Mouse (Mus musculus) urinary bladder, adult 18-20 months (tissue): ENCODE measurements at regions not wholly inside any gene's neighbourhood (a gene's known extent, or its start where the extent isn't known, plus 50 kb on each side); places are given as distances from the start of the nearest gene placed in this dataset.

ENCODE experiments used
- DNase-seq, 2 experiments: peaks; one replicate each; pipeline ENCODE4 v3.0.0; 2022; ENCODE audit warnings: low spot score in 2 of 2, mixed read lengths in 2 of 2

DNA sequence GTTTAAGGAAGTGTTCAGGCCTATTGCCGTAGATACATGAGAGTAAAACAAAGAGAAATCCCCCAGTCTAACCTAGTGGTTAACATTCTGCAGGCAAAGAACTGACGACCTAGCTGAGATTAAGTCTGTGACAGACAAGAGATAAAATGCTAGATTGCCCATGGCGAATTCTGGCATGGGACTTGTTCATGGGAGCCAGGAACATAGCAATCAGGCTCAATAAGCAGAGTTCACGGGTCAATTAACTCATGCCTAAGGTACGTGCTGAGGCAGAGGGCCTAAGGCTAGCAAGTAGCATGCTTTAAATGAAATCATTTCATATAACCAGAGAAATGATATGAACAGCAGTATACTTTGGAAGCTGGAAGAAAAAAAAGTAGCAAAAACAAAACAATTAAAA is 1119.2 kb upstream of the Adgrl2 start:
- DNase-seq = no peak

GRCm38 (mm10) chr3:150112231-150112630 is 1121.9 kb upstream of the Adgrl2 start:
- no peak for DNase-seq

DNA sequence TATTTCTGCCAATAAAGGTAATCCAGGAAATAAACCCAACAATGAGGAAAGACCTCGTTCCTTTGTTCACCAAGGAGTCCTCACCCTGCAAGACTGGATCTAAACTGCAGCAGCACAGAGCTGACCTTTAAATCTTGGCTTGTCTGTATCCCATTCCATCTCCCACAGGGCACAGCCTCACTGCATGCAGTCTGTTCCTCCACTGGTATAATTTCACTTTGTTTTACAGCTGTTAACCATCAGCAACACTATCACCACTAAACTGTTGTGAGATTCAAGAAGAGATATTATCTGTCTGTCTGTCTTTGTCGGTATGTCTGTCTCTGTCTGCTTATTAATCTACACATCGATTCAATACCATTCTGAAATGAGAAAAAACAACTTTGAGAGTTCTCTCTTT is 1129.5 kb upstream of the Adgrl2 start:
- DNase-seq = no peak

DNA sequence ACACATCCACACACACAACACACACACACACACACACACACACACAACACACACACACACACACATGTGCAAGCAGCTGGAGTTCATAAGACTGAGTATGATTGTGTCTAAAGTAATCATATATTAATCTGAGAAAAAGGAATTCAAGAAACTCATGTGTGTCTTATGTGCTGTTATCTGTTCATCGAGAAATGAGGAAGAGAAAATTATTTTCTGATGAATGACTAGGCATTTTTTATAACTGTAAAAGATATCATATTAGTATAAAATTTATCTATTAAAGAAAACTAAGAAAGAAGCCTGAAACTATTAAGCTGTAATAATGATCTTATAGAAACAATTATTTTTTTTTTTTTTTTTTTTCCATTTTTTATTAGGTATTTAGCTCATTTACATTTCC is 1156.3 kb upstream of the Adgrl2 start:
- no peak for DNase-seq

GRCm38 (mm10) chr3:150151152-150151822 is 1160.9 kb upstream of the Adgrl2 start:
- DNase-seq = no peak

DNA sequence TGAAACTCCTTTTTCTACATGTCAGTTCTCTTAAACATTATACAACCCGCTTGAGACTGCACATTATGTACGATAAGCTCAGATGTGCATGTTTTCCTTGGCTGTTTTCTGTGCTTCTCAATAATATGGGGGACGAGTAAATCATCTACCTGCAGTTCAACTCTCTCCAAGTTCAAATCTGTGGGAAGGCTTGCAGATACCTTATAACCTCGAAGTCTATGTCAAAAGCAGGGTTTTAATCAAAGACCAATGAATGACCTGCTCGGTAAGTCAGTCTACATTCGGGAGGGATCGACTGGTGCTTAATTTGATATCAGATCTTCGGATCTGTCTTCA is 1161.4 kb upstream of the Adgrl2 start:
- DNase-seq = no peak

DNA sequence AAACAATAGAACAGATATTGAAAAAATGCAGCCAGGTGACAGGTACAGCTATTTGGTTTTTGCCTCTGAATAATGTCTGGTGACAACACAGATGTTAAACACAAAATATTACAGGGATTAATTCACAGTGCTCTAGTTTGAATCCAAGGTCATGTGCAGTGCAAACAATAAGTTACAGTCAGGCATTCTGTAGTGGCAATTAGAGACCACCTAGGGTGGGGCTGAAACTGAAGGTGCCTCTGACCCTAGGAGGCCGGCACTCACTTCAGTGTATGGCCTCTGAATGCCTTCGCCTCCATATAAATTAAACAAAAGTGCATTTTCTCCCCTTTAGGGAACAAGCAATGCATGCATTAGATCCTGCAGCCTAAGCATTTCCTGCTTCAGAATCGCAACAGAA is 1162.5 kb upstream of the Adgrl2 start:
- no peak for DNase-seq

DNA sequence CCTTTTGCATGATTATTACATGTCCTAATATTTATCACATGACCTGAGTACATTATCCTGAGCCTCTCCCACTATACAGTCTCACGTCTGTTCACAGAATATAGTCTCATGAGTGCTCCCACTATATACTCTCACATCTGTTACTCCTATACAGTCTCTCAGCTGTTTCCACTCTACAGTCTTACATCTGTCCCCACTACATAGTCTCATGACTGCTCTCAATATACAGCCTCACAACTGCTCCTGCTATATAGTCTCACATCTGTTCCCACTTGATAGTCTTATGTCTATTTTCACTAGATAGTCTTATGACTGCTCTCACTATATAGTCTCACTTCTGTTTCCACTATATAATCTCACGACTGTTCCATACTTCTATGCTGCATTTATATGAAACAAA is 1195.5 kb upstream of the Adgrl2 start:
- no peak for DNase-seq

- DNase-seq = no peak
Observed at GRCm38 (mm10) chr3:150193132-150193531, 1202.8 kb upstream of the Adgrl2 start.

DNA sequence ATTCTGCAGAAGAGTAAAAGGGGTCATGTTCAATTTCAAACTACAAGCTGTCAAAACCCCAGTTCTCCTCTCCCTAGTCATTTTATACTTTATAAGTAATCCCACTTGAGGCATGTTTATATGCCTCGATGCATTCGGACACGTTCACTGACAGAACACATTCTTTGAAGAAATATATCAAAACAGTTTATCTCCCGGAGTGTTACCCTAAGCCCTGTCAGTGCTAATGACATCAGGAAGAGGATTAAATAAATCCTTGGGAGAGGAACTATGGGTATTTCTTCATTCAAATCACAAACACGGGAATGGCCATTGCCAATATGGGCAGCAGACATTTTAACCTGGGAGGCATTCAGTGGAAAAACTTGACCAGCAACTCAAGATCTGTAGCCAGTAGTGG is 1208.1 kb upstream of the Adgrl2 start:
- no peak for DNase-seq

DNA sequence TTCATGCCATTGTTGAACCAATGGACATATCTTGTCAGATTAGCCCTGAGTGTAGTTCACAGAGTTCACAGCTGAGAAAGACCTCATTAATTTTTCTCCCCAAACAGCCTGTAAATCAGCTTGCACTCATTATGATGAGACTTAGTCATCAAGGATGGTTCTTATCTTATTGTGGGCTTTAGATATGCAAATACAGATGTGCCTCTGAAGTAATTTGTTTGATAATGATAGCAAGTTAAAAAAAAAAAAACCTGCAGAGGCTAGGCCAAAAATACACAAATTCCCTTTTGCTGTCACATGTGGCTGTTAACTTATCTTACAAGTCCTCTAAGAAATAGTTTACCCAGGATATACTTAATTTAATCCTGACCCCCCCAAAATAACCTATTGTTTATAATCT is 1215.5 kb upstream of the Adgrl2 start:
- no peak for DNase-seq

DNA sequence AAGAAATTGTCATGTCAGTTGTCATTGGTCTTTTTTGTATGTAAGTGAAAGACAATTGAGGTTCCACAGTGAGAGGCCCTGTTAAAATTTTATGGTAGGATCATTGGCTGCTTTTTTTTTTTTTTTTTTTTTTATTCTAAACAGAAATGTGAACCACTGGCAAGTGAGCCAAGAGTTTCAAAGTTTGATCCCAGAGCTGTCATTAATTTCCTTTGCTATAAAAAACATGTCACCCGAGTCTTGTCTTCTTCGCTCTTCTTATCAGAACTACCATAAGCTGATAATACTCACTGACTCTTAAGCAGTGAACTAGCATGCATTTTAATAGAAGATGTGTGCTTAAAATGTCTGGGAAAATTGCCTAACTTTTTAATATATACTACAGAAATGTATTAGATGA is 1204.4 kb upstream of the Adgrl4 start:
- DNase-seq = no peak

GRCm38 (mm10) chr3:150236946-150237600 is 1200.6 kb upstream of the Adgrl4 start:
- DNase-seq = no peak

DNA sequence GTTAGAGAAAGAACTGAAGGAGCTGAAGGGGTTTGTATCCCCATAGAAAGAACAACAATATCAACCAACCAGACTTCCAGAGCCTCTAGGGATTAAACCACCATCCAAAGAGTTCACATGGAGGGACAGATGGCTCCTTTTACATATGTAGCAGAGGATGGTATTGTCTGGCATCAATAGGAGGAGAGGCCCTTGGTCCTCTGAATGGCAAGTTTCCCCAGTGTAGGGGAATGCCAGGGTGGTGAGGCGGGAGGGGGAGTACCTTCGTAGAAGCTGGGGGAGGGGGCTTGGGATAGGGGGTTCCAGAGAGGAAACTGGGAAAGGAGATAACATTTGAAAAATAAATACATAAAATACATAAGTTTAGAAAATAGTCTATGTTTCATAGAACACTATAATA is 1162.6 kb upstream of the Adgrl4 start:
- no peak for DNase-seq

- DNase-seq = no peak
Observed at GRCm38 (mm10) chr3:150296057-150296710, 1141.5 kb upstream of the Adgrl4 start.

DNA sequence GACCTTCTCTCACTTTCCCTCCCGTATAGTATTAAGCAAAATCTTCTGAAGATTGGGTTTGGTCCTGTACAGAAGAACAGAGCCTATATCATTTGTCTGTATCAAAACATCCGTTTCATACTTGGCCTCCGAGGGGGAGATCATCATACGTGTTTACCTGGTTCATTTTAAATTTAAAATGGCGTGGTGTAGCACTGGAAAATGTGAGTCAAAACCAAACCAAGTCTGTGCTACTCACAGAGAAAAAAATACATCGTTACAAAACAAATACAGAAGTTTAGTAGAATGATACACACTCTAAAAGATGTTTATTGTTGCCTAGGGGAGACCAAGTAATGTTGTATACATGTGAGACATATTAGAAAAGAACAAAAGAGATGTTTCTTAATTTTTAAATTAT is 1108.9 kb upstream of the Adgrl4 start:
- no peak for DNase-seq

DNA sequence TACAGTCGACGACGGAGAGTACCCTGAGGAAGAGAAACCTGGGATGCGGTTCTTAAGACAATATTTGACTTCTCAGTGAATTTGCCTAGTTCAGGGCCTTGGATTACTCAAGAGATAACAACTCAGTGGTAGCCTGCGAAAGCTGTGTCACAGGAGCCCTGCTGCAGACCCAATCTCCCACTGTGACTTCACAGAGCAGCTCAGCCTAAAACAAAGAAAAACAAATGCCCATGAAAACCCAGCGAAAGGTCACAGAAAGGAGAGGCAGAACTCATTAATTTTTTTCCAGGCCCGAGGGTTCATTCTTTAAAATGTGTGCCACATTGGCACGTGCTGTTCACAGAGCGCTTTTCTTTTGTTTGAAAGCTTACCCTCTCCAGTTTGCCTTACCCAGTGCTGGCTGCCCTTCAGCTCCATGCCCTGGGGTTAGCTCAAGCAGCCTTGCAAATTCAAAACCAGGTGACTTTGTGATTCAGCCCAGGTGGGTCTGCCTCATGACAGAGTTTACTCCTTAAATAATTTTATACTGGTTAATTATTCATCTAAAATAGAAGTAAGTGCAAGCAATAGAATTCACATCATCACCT is 1085.5 kb upstream of the Adgrl4 start:
- DNase-seq = no peak

- DNase-seq = no peak
Observed at GRCm38 (mm10) chr3:150365766-150366165, 1071.9 kb upstream of the Adgrl4 start.

- DNase-seq = peak in 1 of 2 experiments; percentile 1
Observed at GRCm38 (mm10) chr3:150384996-150385627, 1052.6 kb upstream of the Adgrl4 start.

- no peak for DNase-seq
Observed at GRCm38 (mm10) chr3:150401694-150402301, 1035.9 kb upstream of the Adgrl4 start.

DNA sequence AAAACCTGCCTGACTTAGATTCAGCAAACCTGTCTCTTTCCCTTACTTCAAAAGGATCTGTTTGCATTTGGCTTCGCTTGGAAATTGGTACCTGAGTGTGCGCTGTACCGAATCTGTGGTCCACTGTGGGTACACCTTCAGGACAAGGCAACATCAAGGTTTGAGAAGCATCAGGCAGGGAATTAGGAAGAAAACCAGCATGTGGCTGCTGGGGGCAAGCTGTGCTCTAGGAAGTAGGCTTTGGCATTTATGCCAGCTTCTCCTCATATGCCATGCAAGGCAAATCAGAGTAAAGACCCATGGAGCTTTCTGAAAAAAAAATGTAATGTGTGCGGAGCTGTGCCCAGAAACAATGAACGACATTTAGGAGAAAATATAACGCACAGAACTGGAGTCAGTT is 1031.6 kb upstream of the Adgrl4 start:
- no peak for DNase-seq

GRCm38 (mm10) chr3:150415277-150415676 is 1022.4 kb upstream of the Adgrl4 start:
- no peak for DNase-seq
